Mouse (Mus musculus) small intestine, adult 2 months (tissue): ENCODE measurements at regions not wholly inside any gene's neighbourhood (a gene's known extent, or its start where the extent isn't known, plus 50 kb on each side); places are given as distances from the start of the nearest gene placed in this dataset.

Source experiments
- H3K27ac ChIP-seq: fragments of 200-500 bp; 2 replicates; pipeline ENCODE4 v1.5.1; 2012; ENCODE audit warnings: low read depth, low read length, control low read depth, inconsistent platforms; ENCODE audit not compliant: insufficient read depth
- H3K27me3 ChIP-seq: fragments of 200-500 bp; 2 replicates; pipeline ENCODE4 v1.6.1; 2012; ENCODE audit warnings: mild to moderate bottlenecking, moderate library complexity, low read length, inconsistent platforms; ENCODE audit not compliant: control insufficient read depth, insufficient read depth
- H3K36me3 ChIP-seq: fragments of 200-500 bp; 2 replicates; pipeline ENCODE4 v1.6.1; 2012; ENCODE audit warnings: mild to moderate bottlenecking, low read length, control low read depth, inconsistent platforms; ENCODE audit not compliant: control insufficient read depth, insufficient read depth
- H3K4me1 ChIP-seq: fragments of 200-500 bp; 2 replicates; pipeline ENCODE4 v1.6.1; 2012; ENCODE audit warnings: low read length, inconsistent platforms, mixed read lengths; ENCODE audit not compliant: control insufficient read depth, insufficient read depth, insufficient read length
- H3K4me3 ChIP-seq: fragments of 200-500 bp; 2 replicates; pipeline ENCODE4 v1.5.1; 2012; ENCODE audit warnings: low read depth, mild to moderate bottlenecking, control low read depth, inconsistent platforms, low read length, moderate library complexity
- CTCF ChIP-seq: fragments of 200-500 bp; IDR thresholded peaks from 2 replicates; pipeline ENCODE4 v1.5.1; 2012; ENCODE audit warnings: low read depth, mild to moderate bottlenecking, control low read depth, inconsistent platforms, low read length, moderate library complexity, mixed read lengths; ENCODE audit not compliant: insufficient replicate concordance, insufficient read length; ENCODE audit errors: extremely low read depth
- POLR2A ChIP-seq: fragments of 200-500 bp; IDR thresholded peaks from 2 replicates; pipeline ENCODE4 v1.6.1; 2012; ENCODE audit warnings: low read depth, mild to moderate bottlenecking, control low read depth, inconsistent platforms, low read length, moderate library complexity
- WGBS: fragments of 180-500 bp; shearing (Covaris S2); methylation state at CpG from one replicate; pipeline ENCODE4 v1.1.7; 2018; 5-methylcytosine and 5-hydroxymethylcytosine counted together

DNA sequence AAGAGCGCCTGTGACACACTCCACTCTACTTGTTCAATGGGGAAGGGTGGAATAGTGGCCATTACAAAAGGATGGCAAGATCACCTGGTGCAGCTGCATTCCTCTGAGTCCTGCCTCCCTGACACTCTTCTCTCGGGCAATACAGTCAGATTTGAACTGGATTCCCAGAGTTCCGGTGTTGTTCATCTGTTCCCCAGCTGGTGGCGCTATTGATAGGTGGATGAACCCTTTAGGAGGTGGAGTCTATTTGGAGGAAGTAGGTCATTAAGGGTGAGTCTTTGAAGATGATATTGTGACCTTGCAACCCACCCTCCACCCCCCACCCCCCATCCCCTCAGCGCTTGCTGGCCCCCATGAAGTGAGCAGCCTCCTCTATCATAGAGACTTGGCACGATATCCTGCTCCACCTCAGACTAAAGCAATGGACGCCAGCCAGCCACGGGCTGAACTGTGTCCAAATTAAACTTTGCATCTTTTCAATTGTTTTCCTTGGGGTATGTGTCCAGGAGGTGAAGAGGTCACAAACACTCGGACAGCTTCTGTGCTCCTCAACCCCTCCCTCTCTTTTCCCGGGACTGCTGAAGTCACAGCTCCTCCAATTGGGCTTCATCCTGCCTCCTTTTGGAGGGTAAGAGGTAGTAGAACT, 138.1 kb upstream of the Mvb12b start:
- TF ChIP-seq CTCF, result no peak
- no peak for TF ChIP-seq POLR2A

DNA sequence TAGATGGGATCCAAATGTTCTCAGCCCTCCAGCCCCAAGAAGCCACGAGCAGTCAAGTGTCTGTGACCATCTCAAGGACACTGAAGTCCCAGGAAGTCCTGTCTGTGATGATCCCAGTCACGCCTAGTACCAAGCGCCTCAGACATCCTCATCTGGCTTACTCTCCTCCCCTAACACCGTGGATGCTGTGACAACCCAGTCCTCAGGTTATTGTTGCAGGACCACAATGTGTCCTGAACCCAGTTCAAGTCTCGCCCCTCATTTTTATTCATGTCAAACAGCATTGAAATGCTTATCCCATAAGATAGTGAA, 129.4 kb upstream of the Mvb12b start:
- Histone ChIP-seq H3K36me3 (no peaks in the 10 kb centered on the region), H3K27ac (no peak overlapping the region), H3K4me1 (no peaks in the 10 kb centered on the region), H3K27me3 (no peaks in the 10 kb centered on the region), H3K4me3 (no peak overlapping the region)
- WGBS, result 67% methylated on average over 5 of the region's 5 CpGs
- TF ChIP-seq POLR2A (no peak), CTCF (no peak)

More for the DNA sequence above, 138.1 kb upstream of the Mvb12b start:
- 54% methylated on average over 10 of the region's 10 CpGs for WGBS
- Histone ChIP-seq H3K4me1 (no peaks in the 10 kb centered on the region), H3K36me3 (no peaks in the 10 kb centered on the region), H3K27ac (no peak overlapping the region), H3K27me3 (no peaks in the 10 kb centered on the region), H3K4me3 (no peak overlapping the region)

- Histone ChIP-seq H3K27me3 (no peaks in the 10 kb centered on the region), H3K36me3 (no peaks in the 10 kb centered on the region), H3K4me3 (no peak overlapping the region), H3K4me1 (no peaks in the 10 kb centered on the region), H3K27ac (no peak overlapping the region)
- WGBS, result 61% methylated on average over 20 of the region's 20 CpGs
- TF ChIP-seq POLR2A (no peak), CTCF (no peak)
Observed at GRCm38 (mm10) chr2:34016350-34017141, 128.8 kb upstream of the Mvb12b start.

GRCm38 (mm10) chr2:34015640-34015995, 127.9 kb upstream of the Mvb12b start:
- H3K27me3 ChIP-seq, result no peaks in the 10 kb centered on the region
- WGBS, result 91% methylated on average over 7 of the region's 7 CpGs

GRCm38 (mm10) chr2:34014868-34015639, 127.3 kb upstream of the Mvb12b start:
- H3K27ac ChIP-seq, result no peak overlapping the region
- H3K4me1 ChIP-seq, result no peaks in the 10 kb centered on the region
- H3K27me3 ChIP-seq, result no peaks in the 10 kb centered on the region
- H3K36me3 ChIP-seq, result no peaks in the 10 kb centered on the region
- H3K4me3 ChIP-seq, result no peak overlapping the region
- TF ChIP-seq CTCF, result no peak
- no peak for TF ChIP-seq POLR2A
- 75% methylated on average over 8 of the region's 8 CpGs for WGBS

More at GRCm38 (mm10) chr2:34015640-34015995, 127.9 kb upstream of the Mvb12b start:
- TF ChIP-seq CTCF (no peak), POLR2A (no peak)
- Histone ChIP-seq H3K27ac (no peak overlapping the region), H3K36me3 (no peaks in the 10 kb centered on the region), H3K4me1 (no peaks in the 10 kb centered on the region), H3K4me3 (no peak overlapping the region)

GRCm38 (mm10) chr2:34010166-34010565, 122.4 kb upstream of the Mvb12b start:
- Histone ChIP-seq H3K4me3 (no peak overlapping the region), H3K27me3 (no peaks in the 10 kb centered on the region), H3K4me1 (no peaks in the 10 kb centered on the region), H3K27ac (no peak overlapping the region), H3K36me3 (no peaks in the 10 kb centered on the region)
- WGBS, result 59% methylated on average over 1 of the region's 1 CpGs
- no peak for TF ChIP-seq POLR2A
- TF ChIP-seq CTCF, result no peak

GRCm38 (mm10) chr2:34007916-34008315, 120.2 kb upstream of the Mvb12b start:
- no peaks in the 10 kb centered on the region for H3K4me1 ChIP-seq
- no peak overlapping the region for H3K27ac ChIP-seq
- H3K27me3 ChIP-seq, result no peaks in the 10 kb centered on the region
- no peaks in the 10 kb centered on the region for H3K36me3 ChIP-seq
- H3K4me3 ChIP-seq, result no peak overlapping the region
- TF ChIP-seq CTCF (no peak), POLR2A (no peak)
- 91% methylated on average over 7 of the region's 7 CpGs for WGBS

DNA sequence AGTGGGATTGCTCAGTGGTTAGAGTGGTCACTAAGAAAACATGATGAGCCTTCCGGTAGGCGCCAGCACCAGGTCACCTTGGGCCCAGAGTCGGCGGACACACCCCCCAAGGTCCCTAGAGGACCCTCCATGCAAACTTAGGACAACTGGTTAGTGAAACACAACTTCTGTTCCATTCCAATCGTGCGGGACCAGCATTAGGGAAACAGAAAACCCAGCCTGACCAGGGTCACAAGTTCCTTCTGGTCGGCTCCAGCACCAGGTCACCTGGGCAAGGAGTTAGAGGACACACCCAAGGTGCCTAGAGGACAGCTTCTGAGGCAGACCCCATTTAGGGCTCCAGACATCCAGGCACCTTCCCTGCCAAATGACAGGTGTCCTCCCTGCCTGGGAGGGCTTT, 109.4 kb upstream of the Mvb12b start:
- Histone ChIP-seq H3K36me3 (no peaks in the 10 kb centered on the region), H3K4me3 (no peak overlapping the region), H3K27me3 (no peaks in the 10 kb centered on the region), H3K27ac (no peak overlapping the region), H3K4me1 (no peaks in the 10 kb centered on the region)
- TF ChIP-seq CTCF (no peak), POLR2A (no peak)
- 91% methylated on average over 7 of the region's 7 CpGs for WGBS
